Mouse (Mus musculus) naive thymus-derived CD4-positive, alpha-beta T cell, adult 2 months (primary cell): ENCODE measurements around the gene Ccdc141.

Experiments
- DNase-seq: peaks from one replicate; pipeline ENCODE4 v3.0.0-alpha.2; 2011; ENCODE audit warnings: low read depth

Ccdc141 gene

GRCm38 (mm10) chr2:76977650-76978049 is 192.8 kb downstream of the Ccdc141 start:
- DNase-seq = no peak

GRCm38 (mm10) chr2:76972051-76972450 is 198.4 kb downstream of the Ccdc141 start:
- no peak for DNase-seq

- DNase-seq = no peak
Measured at GRCm38 (mm10) chr2:76971069-76971468, 199.4 kb downstream of the Ccdc141 start.

- peak; percentile 19 for DNase-seq
Measured at GRCm38 (mm10) chr2:76970669-76971068, 199.8 kb downstream of the Ccdc141 start.

DNA sequence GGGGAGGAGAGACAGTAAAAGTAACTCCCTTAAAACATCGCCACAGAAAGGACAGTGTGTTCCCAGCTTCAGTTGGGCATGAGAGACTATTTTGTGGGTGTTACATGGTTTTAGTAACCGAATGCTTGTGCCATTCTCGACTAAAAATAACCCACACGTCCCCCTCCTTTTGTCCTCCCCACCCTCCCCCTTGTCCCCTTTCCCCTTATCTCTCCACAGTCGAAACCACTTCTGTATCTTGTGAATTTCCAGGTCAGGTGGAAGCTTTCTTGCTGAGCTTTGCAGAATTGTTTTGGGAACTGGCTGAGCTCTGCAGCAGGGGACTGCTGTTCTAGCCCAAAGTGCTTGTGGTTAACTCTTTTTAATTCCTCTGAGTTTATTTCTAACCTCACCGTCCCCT is 200.2 kb downstream of the Ccdc141 start:
- DNase-seq = no peak

- no peak for DNase-seq
Measured at GRCm38 (mm10) chr2:76969637-76970036, 200.8 kb downstream of the Ccdc141 start.

GRCm38 (mm10) chr2:76968919-76969318 is 201.5 kb downstream of the Ccdc141 start:
- DNase-seq = peak; percentile 10

- no peak for DNase-seq
Measured at GRCm38 (mm10) chr2:76966582-76966981, 203.9 kb downstream of the Ccdc141 start.

DNA sequence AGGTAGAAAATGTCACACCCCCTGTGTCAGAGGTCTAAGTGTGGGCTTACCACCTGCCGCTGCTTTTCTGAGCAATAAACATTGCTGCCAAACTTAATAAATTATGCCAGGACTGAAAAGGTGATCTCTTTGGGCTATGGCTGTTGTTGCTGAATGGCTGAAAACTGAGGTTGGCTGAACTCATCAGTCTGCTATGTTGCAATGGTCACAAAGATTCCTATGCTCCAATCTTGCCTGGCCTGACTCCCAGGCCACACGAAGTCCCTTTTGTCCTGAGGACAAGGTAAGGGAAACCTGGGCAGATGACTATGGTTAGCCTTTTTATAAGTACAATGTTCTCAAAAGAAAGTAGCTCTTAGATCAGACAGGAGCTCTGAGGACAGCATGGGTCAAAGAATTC is 204.4 kb downstream of the Ccdc141 start:
- no peak for DNase-seq

GRCm38 (mm10) chr2:76965542-76965941 is 204.9 kb downstream of the Ccdc141 start:
- no peak for DNase-seq

DNA sequence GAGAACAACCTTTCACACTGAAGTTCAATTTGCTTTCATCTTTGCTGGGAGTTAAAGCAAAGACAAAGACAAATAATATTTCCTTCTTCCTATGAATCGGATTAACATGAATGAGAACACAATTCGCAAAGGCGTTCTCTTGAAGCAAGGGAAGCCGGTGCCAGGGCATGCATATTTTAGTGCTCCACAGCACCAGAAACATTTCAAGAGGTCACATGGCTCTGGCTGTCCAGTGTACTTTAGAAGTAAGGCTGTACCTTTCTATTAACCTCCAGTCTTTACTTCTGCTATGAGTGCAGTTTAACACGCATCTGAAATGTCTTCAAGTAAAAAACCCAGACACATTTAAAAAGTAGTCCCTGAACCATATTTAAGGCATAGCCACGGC is 208.4 kb downstream of the Ccdc141 start:
- no peak for DNase-seq

DNA sequence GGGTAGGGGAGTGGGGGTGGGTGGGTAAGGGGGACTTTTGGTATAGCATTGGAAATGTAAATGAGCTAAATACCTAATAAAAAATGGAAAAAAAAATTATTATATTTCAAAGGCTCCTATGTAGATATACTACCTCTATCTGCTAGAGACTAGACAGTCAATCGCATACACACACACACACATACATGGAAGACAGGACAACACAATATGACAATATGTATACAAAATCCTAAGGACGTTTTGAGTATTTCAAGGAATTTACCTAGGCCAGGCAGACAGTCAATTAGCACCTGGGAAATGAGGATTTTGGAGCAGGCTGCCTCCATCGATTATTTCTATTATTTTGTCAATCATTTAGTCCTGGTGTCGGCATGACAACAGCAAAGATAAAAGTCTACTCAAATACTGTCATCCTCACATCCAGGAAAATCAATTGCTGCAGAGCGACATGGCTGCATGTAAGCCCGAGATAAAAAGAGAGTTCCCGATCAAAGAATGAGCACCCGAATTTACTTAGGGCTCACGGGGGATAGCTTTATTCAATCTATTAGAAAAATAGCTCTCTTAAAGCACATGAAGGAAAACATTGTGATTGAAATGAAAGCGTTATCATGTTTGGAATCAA is 208.9 kb downstream of the Ccdc141 start:
- no peak for DNase-seq
